Mouse (Mus musculus): ENCODE measurements around the gene Tob2. TPM values are rescaled to one million over a fixed set of nuclear protein-coding genes. Genes with fewer than 3 reads are reported as not detected.
A peak's percentile ranks its signal among the peaks of the same experiment; 100 is the strongest.

Tob2 gene
- total RNA-seq, 2 experiments from 2014 or later = 27.7 to 34.1 TPM

DNA sequence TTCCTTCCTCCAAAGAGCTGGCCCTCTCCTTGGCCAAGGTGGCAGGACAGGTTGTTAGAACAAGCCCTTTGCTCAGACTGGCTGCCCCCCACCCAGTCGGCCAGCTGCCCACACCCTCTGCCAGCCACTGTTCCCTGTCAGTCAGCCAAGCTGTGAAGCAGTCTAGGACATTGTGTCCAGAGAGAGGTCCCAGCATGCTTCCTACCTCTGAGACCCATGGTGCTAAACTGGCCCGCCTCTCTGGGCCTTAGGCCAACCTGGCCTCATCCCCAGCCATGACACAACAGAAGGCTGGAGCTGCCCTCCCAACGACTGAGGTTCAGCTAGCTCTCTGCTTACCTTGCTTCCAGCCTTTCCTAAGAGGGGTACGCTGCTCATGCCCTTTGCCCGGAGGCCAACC lies 19.0 kb downstream of the Tob2 start:
- peak in 1 of 2 experiments; percentile 57 for DNase-seq (ENCODE audit: extremely low spot score in 1 of 2, low spot score in 1 of 2)

DNA sequence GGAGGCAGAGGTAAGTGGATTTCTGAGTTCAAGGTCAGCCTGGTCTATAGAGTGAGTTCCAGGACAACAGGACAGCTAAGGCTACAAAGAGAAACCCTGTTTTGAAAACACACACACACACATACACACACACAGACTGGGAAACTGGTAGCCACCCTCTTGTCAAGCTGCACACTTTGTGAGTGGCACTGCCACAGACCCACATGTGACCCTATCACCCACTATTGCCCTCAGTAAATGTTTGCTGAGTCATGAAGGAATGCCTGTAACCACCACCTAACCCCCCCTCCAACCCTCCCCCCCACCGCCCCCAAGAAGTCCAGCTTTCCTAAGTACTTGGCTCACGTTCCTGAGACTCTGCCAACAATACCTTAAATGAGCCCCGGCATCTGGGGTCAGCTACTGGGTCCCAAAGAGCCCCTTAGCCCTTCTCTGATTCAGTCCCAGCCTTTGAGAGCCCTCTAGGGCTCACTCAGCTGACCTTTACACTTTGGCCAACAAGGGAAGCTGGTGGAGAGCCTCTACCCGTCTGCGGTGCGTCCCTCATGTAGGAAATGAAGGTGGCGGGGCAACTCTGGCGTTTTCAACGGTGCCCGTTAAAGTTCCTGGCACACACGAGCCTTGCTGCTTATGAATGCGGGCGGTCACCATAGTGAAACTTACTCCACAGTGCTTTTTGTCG lies 19.9 kb downstream of the Tob2 start:
- no peak for DNase-seq (ENCODE audit: extremely low spot score in 1 of 2, low spot score in 1 of 2)

DNA sequence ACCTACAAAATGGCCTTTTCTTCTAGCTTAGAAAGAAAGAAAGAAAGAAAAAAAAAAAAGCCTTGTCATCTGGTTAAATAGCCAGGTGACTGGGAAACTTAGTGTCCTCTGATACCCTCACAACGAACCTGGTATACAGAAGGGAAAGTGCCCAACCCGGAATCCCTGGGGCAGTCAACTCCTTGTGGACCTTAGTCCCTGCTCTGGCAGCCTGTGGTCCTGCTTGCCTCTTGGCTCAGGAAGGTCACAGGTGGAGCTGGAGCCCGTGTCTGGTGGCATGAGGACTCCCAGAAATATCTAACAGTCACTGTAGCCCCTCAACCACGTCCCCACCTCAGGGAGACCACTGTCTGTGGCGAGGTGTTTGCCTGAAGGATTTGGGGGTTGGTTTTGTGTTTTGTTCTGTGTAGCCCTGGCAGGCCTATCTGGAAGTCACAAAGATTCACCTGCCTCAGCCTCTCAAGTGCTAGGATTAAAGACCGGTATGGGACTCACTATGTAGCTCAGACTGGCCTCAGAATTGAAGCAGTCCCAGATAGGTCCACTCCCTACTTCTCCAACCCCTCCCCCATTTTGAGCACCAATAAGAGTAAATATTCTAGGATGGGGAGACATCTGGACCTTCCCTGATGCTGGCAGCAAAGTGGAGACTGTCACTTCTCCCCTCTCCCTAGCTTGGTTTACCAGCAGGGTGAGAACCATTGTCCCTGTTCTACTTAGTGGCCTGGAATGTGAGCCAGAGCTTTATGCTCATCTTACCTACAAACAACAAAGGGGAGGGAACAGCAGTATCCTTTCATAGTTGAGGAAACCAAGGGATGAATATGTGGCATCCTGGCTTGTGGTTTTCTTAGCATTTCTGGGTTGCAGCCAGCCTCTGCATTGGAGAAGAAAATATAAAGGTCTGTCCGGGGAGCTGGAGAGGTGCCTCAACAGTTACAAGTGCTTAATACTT lies 21.4 kb downstream of the Tob2 start:
- no peak for DNase-seq (ENCODE audit: extremely low spot score in 1 of 2, low spot score in 1 of 2)

DNA sequence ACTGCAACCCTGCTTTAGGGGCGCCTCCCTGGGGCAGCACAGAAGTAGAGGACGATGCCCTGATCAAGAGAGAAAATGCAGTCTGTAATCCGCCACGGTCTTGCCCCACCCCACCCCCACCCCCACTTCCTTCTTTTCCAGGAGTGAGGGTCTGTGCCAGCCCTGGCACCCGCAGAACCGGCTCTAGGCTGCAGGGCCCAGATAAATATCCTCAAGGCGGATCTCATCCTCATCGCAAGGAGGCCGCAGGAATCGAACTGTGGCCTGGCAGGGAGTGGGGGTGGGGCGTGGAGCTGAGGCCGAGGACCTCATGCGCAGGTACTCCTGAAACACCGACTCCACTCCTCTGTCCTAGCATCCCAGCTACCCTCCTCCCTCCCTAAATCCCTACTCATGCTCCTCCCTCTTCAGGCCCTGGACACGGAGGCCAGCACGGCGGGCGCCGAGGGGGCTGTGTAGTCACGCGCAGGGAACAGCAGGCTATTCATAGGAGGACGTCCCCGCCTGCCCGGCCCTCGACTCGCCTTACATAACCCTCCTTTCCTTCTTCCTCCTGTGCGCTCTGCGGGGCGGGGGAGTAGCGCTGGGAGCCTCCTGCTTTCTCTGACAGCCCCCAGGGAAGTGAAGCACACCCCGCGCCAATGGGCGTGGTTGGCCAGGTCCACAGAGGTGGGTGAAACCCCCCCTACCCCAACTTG lies 22.3 kb downstream of the Tob2 start:
- peak; percentile 54 for DNase-seq (ENCODE audit: extremely low spot score in 1 of 2, low spot score in 1 of 2)

DNA sequence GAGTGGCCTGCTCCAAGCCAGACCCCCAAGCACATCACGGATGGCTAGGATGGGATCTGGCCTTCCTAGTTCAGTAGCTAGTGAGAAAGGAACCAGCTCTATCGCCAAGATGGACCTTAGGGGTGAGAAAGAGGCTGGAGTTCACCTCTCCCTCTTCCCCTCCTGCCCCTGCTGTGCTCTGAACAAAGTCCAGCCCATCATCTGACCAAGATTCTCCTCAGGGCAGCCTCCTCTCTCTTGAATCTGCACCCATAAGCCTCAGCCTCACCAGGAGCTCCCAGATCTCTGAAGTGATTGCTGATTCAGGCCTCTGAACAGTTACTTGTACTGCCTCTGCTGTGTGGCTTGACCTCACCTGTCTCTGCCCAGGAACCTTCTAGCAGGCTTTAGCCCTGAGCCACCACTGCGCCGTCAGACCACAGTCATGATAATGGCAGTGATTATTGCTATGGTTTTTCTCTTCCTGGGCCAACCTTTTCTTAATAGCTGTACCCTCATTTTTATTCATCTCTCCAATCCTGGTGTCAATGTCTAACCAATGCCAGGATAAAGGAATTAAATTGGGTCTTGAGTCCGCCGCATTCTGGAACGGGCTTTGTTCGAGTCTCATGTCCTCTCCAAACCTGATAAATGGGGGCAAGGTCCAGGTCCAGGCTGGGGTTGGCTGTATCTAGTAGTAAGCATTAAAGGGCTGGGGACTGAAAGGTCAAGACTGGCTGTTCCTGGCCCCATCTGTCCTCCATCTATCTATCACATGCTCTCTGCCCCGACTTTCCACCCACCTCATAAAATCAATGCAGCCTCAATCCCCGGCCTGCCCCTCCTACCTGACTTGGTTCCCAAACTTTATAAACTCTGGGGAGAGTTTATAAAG lies 23.4 kb downstream of the Tob2 start:
- DNase-seq (ENCODE audit: extremely low spot score in 1 of 2, low spot score in 1 of 2) = no peak

DNA sequence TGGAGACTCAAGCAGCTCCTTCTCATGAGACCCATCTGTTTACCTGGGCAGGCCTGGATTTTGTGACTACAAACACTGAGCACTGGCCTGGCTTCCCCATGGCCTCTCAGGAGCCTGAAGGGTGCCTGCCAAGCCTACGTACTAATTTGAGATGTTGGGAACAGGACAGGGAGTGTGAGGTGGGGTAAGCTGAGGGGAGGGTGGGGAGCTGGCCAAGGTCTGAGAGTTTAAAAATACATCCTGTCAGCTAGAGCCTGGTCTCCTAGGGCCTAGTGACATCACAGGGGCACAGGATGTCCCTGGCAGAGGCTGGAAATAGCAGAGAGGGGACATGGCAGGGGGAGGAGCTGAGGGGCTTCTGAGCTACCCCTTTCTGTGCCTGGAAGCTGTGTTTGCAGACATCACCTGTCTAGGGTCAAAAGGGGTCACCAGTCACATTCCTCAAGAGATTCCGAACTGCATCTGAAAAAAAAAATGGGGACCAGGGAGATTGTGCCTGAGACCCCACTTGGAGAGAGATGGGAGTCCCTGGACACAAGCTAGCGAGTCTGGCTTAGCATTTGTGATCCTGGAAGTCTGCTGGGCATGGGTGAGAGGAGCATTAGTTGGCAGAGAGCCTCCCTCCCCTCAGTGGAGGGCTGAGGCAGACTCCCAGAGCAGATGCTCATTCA lies 24.3 kb downstream of the Tob2 start:
- no peak for DNase-seq (ENCODE audit: extremely low spot score in 1 of 2, low spot score in 1 of 2)

DNA sequence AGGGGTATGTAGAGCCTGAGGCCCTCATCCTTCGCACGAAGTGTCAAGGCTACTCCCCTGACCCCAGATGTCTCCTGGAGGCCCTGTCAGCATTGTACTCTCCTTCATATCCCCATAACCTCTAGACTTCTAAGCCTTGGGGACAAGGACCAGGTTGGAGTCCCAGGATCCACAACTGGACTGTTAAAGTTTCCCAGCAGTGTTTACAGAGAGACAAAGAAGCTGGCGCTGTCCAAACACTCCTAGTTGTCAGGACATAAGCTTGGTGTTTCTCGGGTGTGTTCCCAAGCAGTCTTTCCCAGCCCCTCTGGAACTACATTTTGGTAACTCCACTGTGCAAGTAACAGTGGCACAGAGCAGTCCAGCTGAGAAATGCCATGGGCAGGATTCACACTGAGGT lies 25.1 kb downstream of the Tob2 start:
- no peak for DNase-seq (ENCODE audit: extremely low spot score in 1 of 2, low spot score in 1 of 2)

DNA sequence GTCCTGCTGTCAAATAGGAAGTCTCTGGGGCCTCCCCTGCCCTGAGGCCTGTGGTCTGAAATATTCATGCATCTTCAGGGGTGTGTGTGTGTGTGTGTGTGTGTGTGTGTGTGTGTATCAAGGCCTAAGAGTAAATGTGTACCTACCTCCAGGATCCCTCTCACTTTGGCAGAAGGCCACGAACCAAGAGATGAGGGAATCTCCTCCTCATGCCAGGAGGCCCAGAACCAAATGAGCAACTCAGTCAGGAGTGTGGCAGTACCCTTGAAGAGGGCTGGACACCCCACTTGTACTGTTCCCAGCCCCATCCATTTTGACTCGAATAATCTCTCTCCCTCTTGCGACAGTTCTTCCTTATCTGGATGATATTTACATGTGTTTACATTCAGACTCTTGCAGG lies 26.4 kb downstream of the Tob2 start:
- no peak for DNase-seq (ENCODE audit: extremely low spot score in 1 of 2, low spot score in 1 of 2)

DNA sequence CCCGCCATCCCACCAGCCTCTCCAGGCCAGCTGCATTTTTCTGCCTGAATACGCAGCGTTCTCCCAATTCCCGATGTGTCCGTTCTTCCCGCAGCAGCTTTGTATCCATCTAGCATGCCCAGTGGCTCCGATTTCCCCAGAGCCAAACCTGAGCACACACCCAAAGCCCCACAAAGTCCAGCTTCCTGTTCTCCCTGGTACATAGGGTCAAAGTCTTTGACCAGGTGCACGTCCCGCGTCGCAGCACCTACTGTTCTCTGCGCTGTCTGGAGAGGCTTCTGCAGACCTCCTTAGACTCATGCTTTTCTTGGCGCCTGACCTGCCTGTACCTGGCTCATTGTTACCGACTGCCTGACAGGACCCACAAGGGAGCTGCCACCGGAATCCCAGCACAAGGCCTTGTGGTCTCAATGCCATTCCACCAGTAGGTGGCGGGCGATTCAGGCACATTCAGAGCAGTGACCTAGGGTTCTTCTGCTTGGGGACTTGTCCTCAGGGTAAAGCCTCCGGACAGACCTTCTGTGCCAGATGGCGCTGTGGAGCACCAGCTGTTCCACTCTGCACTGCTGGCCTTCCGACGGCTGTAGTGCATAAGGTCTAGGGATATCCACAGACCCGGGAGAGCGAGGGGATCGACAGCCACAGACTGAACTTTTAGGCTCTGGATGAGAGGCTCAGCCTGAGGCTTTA lies 27.3 kb downstream of the Tob2 start:
- DNase-seq (ENCODE audit: extremely low spot score in 1 of 2, low spot score in 1 of 2) = peak; percentile 50 to 87

DNA sequence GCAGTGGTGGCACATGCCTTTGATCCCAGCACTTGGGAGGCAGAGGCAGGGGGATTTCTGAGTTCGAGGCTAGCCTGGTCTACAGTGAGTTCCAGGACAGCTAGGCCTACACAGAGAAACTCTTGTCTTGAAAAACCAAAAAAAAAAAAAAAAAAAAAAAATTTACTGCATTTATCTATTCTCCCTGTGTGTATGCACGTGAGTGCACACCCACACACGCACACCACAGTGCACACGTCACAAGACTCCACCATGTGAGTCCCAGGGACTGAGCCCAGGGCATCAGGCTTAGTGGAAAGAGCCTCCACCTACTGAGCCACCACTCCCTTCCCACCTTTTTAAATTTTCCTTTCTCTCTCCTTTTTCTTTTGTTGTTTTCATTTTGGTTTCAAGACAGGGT lies 28.1 kb downstream of the Tob2 start:
- DNase-seq (ENCODE audit: extremely low spot score in 1 of 2, low spot score in 1 of 2) = no peak

DNA sequence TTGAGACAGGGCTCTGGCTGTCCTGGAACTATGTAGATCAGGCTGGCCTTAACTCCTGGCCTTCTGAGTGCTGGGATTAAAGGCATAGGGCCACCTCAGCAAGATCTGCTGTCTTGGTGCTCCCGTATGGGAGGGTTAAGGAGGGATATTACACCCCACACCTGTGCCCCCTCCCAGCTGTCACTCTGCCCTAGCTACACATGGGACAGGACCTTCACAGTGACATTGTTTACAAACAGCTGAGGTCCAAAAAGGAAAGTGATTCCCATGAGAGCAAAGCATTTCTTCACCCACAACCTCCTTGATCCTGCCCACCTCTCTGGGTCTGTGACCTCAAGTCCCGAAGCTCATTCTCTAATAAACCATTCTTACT lies 29.4 kb downstream of the Tob2 start:
- DNase-seq (ENCODE audit: extremely low spot score in 1 of 2, low spot score in 1 of 2) = no peak

DNA sequence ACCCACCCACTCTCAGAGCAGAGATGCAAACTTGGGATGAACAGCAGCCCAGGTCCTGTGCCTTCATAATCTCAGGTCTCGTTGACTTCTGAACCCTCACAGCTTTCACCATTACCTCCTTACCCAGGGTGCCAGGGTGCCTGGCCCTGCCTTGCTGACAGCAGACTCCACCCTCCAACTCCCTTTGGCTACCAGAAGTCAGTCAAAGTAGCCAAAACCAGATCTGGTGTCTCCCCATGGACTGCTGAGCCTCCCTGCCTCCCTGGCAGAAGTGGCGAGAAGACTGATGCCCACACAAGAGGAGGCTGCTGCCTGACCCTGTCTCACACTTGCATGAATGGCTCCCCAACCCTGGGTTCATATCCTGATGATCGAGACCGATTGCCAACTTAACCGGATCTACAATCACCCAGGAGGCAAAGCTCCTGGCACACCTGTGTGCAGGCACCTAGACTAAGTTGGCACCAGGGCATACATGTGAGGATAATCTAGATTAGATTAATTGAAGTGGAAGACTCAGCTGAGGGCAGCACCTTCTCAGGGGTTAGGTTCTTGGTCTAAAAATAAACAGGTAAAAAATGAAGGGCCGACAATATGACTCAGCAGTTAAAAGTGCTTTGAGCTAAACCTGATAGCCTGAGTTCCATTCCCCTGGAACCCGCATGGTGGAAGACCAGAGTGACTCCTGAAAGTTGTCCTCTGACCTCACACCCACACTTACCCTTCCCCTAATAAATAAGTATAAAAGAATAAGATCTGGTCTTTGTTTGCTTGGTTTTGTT lies 30.0 kb downstream of the Tob2 start:
- DNase-seq (ENCODE audit: extremely low spot score in 1 of 2, low spot score in 1 of 2) = no peak

DNA sequence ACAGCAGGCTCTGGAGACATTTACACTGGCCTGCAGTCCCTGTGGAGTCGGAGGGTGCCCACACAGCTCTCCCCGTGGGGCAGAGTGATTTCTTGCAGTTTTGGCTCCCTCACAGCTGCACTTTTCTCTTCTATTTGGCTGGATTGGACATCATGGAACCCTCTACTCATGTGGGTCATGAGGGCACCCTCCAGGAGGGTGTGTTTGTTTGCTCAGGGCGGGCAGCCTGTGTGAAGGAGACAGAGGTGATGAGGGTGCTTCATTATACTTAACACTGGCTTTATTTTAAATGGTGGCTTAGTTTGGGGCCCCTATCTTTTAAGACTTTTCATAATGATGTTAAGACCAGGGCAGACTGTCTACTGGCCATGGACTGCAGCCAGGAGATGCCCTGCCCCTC lies 33.8 kb downstream of the Tob2 start:
- DNase-seq (ENCODE audit: extremely low spot score in 1 of 2, low spot score in 1 of 2) = no peak

DNA sequence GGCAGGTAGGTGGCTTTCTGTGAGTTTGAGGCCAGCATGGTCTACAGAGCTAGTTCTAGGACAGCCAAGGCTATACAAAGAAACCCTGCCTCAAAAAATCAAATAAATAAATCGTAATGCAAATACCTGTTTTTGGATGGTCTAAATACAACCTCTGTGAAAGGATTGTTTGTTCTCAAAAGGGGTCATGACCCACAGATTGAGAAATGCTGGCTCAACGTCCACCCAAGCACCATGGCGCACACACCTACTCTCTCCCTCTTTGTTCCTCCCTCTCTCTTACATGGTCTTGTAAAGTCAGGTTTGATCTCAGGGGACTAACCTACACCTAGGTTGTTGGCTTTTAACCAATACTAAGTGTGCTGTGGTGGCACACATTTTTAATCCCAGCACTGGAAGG lies 36.0 kb downstream of the Tob2 start:
- no peak for DNase-seq (ENCODE audit: extremely low spot score in 1 of 2, low spot score in 1 of 2)

DNA sequence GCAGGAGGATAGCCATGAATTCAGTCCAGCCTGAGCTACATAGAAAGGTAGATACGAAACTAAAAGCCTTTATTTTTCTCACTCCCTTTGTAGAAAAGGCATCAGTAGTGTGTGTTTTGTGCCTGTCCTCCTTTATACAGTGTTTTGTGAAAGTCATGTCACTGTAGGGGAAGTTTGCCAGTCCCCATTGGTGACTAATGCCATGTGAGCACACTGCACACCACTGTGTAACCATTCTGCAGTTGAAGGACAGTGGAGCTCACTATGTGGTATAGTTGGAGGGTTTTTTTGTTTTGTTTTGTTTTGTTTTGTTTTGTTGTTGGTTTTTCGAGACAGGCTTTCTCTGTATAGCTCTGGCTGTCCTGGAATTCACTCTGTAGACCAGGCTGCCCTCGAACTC lies 40.2 kb downstream of the Tob2 start:
- no peak for DNase-seq (ENCODE audit: extremely low spot score in 1 of 2, low spot score in 1 of 2)

DNA sequence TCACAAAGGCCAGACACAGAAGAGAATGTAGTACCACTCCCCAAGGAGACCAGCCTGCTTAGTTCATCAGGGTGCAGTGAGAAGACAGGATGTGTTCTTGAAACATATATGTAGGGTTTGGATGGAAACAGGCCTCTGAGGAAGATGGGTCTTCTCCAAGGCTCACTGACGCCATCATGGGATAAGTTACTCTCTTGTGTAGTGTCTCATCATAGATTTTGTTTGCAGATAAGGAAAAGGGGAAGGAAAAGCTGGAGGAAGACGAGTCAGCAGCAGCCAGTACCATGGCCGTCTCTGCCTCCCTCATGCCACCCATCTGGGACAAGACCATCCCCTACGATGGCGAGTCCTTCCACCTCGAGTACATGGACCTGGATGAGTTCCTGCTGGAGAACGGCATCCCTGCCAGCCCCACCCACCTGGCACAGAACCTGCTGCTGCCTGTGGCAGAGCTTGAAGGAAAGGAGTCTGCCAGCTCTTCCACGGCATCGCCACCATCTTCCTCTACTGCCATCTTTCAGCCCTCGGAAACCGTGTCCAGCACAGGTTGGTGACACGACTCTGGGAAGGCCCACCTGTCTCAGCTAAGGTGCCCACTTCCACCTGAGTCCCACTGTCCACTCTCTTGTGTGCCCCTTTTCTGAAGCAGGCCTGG lies 43.8 kb downstream of the Tob2 start:
- no peak for DNase-seq (ENCODE audit: extremely low spot score in 1 of 2, low spot score in 1 of 2)

DNA sequence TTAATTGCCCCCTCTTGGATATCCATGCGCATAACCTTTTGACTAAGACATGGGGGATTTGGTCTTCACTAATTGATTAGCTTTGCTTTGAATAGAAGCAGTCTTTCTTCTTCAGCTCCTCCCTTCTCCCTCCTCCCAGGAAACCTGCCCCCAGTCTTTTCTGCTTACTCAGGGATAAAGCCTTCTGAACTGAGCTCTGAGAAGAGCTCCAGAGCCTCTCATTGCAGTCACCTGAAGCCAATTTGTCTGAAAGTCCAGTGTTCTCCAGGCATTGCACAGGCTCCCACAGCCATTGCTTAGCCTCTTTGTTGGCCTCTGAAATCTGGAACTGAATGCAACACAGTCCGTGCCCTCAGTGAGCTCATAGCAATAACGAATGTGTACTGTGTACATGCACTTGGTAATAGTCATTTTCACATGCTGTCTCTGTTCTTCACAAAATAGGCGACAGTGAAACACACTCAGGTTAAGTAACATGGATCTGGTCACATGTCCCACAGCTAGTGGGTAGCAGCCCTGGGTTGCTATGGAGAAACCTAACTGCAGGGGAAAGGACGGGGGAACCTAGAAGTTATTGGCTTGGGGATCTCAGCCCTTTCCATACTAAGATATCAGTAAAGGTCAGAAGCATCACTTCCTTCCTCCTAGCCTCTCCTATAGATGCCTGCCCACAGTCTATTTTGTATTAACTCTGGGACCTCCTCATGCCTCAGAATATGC lies 44.5 kb downstream of the Tob2 start:
- DNase-seq (ENCODE audit: extremely low spot score in 1 of 2, low spot score in 1 of 2) = no peak

Data from layer of hippocampus, postnatal 25 days (tissue).